Mouse (Mus musculus): ENCODE results near the gene Sft2d1. TPM values are rescaled to one million over a fixed set of nuclear protein-coding genes. Genes with fewer than 3 reads are reported as not detected.
"Not testable (repeated sequence)": the region's sequence is repeated elsewhere in the genome, so short reads cannot be mapped to it uniquely, and the experiment has no call there.

Sft2d1 gene
- polyA plus RNA-seq (2015; fragmentation: Nextera tagmentation; extraction: Ambion mirVana): 173 and 188 TPM in 2 replicates

GRCm38 (mm10) chr17:8310838-8311614, at the start of gene Sft2d1:
Gene Sft2d1 (plus strand): TSS chr17:8311102.
- H3K36me3 ChIP-seq: no peaks in the 10 kb centered on the region
- under 1% methylated on average over 52 of the region's 54 CpGs for WGBS
- H3K9me3 ChIP-seq: no peaks in the 10 kb centered on the region
- peak within 1 kb of the TSS; percentile 61 for H3K4me2 ChIP-seq
- peak within 1 kb of the TSS; percentile 59 for H3K4me3 ChIP-seq
- peak; percentile 95 for ATAC-seq (ENCODE audit: low FRiP score, low read depth)
- peak within 1 kb of the TSS; percentile 88 for H3K27ac ChIP-seq (replicated peaks)
- H3K27me3 ChIP-seq: no peaks in the 10 kb centered on the region
- H3K9ac ChIP-seq: peak within 1 kb of the TSS; percentile 71
- peaks cover 27% of the 10 kb centered on the region for H3K4me1 ChIP-seq (replicated peaks)

GRCm38 (mm10) chr17:8264638-8265037, 46.3 kb upstream of the Sft2d1 start:
- not testable (repeated sequence) for ATAC-seq (ENCODE audit: low FRiP score, low read depth); H3K4me2 ChIP-seq; H3K4me1 ChIP-seq (replicated peaks); H3K4me3 ChIP-seq; H3K9ac ChIP-seq; H3K36me3 ChIP-seq; H3K27ac ChIP-seq (replicated peaks); H3K27me3 ChIP-seq; H3K9me3 ChIP-seq
- WGBS: 20% methylated on average over 7 of the region's 7 CpGs

GRCm38 (mm10) chr17:8272054-8272749, 38.7 kb upstream of the Sft2d1 start:
- ATAC-seq (ENCODE audit: low FRiP score, low read depth): no peak
- WGBS: 64% methylated on average over 6 of the region's 6 CpGs
- no peak overlapping the region for H3K27ac ChIP-seq (replicated peaks)
- no peak overlapping the region for H3K4me2 ChIP-seq
- no peak overlapping the region for H3K9ac ChIP-seq
- no peaks in the 10 kb centered on the region for H3K36me3 ChIP-seq
- no peak overlapping the region for H3K4me3 ChIP-seq
- no peaks in the 10 kb centered on the region for H3K27me3 ChIP-seq
- H3K4me1 ChIP-seq (replicated peaks): no peaks in the 10 kb centered on the region
- no peaks in the 10 kb centered on the region for H3K9me3 ChIP-seq

GRCm38 (mm10) chr17:8272951-8273350, 38.0 kb upstream of the Sft2d1 start:
- no peak overlapping the region for H3K27ac ChIP-seq (replicated peaks)
- 80% methylated on average over 6 of the region's 6 CpGs for WGBS
- no peak for ATAC-seq (ENCODE audit: low FRiP score, low read depth)
- no peak overlapping the region for H3K4me2 ChIP-seq
- no peaks in the 10 kb centered on the region for H3K27me3 ChIP-seq
- H3K9ac ChIP-seq: no peak overlapping the region
- no peaks in the 10 kb centered on the region for H3K4me1 ChIP-seq (replicated peaks)
- H3K9me3 ChIP-seq: no peaks in the 10 kb centered on the region
- no peaks in the 10 kb centered on the region for H3K36me3 ChIP-seq
- H3K4me3 ChIP-seq: no peak overlapping the region

- Histone ChIP-seq H3K36me3 (no peaks in the 10 kb centered on the region), H3K4me2 (no peak overlapping the region)
- ATAC-seq (ENCODE audit: low FRiP score, low read depth): no peak
Observed at GRCm38 (mm10) chr17:8276071-8276470, 34.8 kb upstream of the Sft2d1 start.

GRCm38 (mm10) chr17:8276680-8277079, 34.2 kb upstream of the Sft2d1 start:
- 82% methylated on average over 7 of the region's 7 CpGs for WGBS

More at GRCm38 (mm10) chr17:8276071-8276470, 34.8 kb upstream of the Sft2d1 start:
- Histone ChIP-seq H3K9me3 (no peaks in the 10 kb centered on the region), H3K9ac (no peak overlapping the region), H3K27ac (replicated peaks) (no peak overlapping the region), H3K27me3 (no peaks in the 10 kb centered on the region), H3K4me1 (replicated peaks) (no peaks in the 10 kb centered on the region), H3K4me3 (no peak overlapping the region)
- WGBS: 76% methylated on average over 4 of the region's 4 CpGs

GRCm38 (mm10) chr17:8277266-8277665, 33.6 kb upstream of the Sft2d1 start:
- Histone ChIP-seq H3K27ac (replicated peaks) (no peak overlapping the region), H3K4me3 (no peak overlapping the region), H3K4me2 (no peak overlapping the region), H3K36me3 (no peaks in the 10 kb centered on the region), H3K9me3 (no peaks in the 10 kb centered on the region), H3K4me1 (replicated peaks) (peaks cover 2% of the 10 kb centered on the region; the same call in 1 of the 2 replicates), H3K27me3 (no peaks in the 10 kb centered on the region), H3K9ac (no peak overlapping the region)
- no peak for ATAC-seq (ENCODE audit: low FRiP score, low read depth)
- WGBS: 68% methylated on average over 3 of the region's 3 CpGs

More at GRCm38 (mm10) chr17:8276680-8277079, 34.2 kb upstream of the Sft2d1 start:
- no peak overlapping the region for H3K4me2 ChIP-seq
- no peaks in the 10 kb centered on the region for H3K27me3 ChIP-seq
- ATAC-seq (ENCODE audit: low FRiP score, low read depth): no peak
- no peak overlapping the region for H3K27ac ChIP-seq (replicated peaks)
- H3K4me1 ChIP-seq (replicated peaks): no peaks in the 10 kb centered on the region
- no peak overlapping the region for H3K9ac ChIP-seq
- no peaks in the 10 kb centered on the region for H3K36me3 ChIP-seq
- no peak overlapping the region for H3K4me3 ChIP-seq
- H3K9me3 ChIP-seq: no peaks in the 10 kb centered on the region

GRCm38 (mm10) chr17:8278356-8278755, 32.5 kb upstream of the Sft2d1 start:
- no peak overlapping the region for H3K4me3 ChIP-seq
- no peaks in the 10 kb centered on the region for H3K36me3 ChIP-seq
- no peak overlapping the region for H3K9ac ChIP-seq
- WGBS: 63% methylated on average over 3 of the region's 3 CpGs
- no peak overlapping the region for H3K27ac ChIP-seq (replicated peaks)
- H3K4me1 ChIP-seq (replicated peaks): peaks cover 9% of the 10 kb centered on the region
- no peak for ATAC-seq (ENCODE audit: low FRiP score, low read depth)
- H3K4me2 ChIP-seq: no peak overlapping the region
- H3K27me3 ChIP-seq: no peaks in the 10 kb centered on the region
- H3K9me3 ChIP-seq: no peaks in the 10 kb centered on the region

GRCm38 (mm10) chr17:8282821-8283525, 27.9 kb upstream of the Sft2d1 start, which contains the start of gene Mpc1:
Gene Mpc1 (plus strand): TSS chr17:8282904.
- peaks cover 26% of the 10 kb centered on the region for H3K4me1 ChIP-seq (replicated peaks)
- peak within 1 kb of the TSS; percentile 87 for H3K4me3 ChIP-seq
- no peaks in the 10 kb centered on the region for H3K9me3 ChIP-seq
- 1% methylated on average over 35 of the region's 35 CpGs for WGBS
- H3K4me2 ChIP-seq: peak within 1 kb of the TSS; percentile 81
- peak within 1 kb of the TSS; percentile 75 for H3K9ac ChIP-seq
- no peaks in the 10 kb centered on the region for H3K27me3 ChIP-seq
- H3K36me3 ChIP-seq: no peaks in the 10 kb centered on the region
- peak within 1 kb of the TSS; percentile 94 for H3K27ac ChIP-seq (replicated peaks)
- peak; percentile 71 for ATAC-seq (ENCODE audit: low FRiP score, low read depth)

GRCm38 (mm10) chr17:8283526-8284253, 27.2 kb upstream of the Sft2d1 start:
- Histone ChIP-seq H3K4me2 (peak overlapping the region; percentile 81), H3K27me3 (no peaks in the 10 kb centered on the region), H3K36me3 (no peaks in the 10 kb centered on the region), H3K27ac (replicated peaks) (peak overlapping the region; percentile 94), H3K4me1 (replicated peaks) (peaks cover 26% of the 10 kb centered on the region), H3K4me3 (peak overlapping the region; percentile 87), H3K9ac (peak overlapping the region; percentile 75), H3K9me3 (no peaks in the 10 kb centered on the region)
- WGBS: under 1% methylated on average over 77 of the region's 77 CpGs
- ATAC-seq (ENCODE audit: low FRiP score, low read depth): peak; percentile 98

GRCm38 (mm10) chr17:8284254-8284661, 26.6 kb upstream of the Sft2d1 start:
- Histone ChIP-seq H3K9me3 (no peaks in the 10 kb centered on the region), H3K4me3 (peak overlapping the region; percentile 87), H3K4me2 (peak overlapping the region; percentile 81), H3K4me1 (replicated peaks) (peaks cover 26% of the 10 kb centered on the region), H3K9ac (peak overlapping the region; percentile 75), H3K27me3 (no peaks in the 10 kb centered on the region), H3K27ac (replicated peaks) (peak overlapping the region; percentile 94), H3K36me3 (peaks cover 2% of the 10 kb centered on the region; the same call in 1 of the 2 replicates)
- peak; percentile 7; the same call in 1 of the 2 replicates for ATAC-seq (ENCODE audit: low FRiP score, low read depth)
- WGBS: under 1% methylated on average over 32 of the region's 32 CpGs

Measured in hindbrain, embryonic 15.5 days (tissue).